Mouse (Mus musculus) heart, embryonic 11.5 days (tissue): ENCODE measurements around the gene Dlx6. TPM values are rescaled to one million over a fixed set of nuclear protein-coding genes. Genes with fewer than 3 reads are reported as not detected.

Experiments used
- ATAC-seq: fragments of 200-750 bp; cut with Nextera tagmentation; replicated peaks from 2 replicates; pipeline ENCODE4 v1.8.0; 2017; ENCODE audit warnings: moderate library complexity; ENCODE audit not compliant: insufficient number of reproducible peaks, low FRiP score, low TSS enrichment
- H3K27ac ChIP-seq: fragments of 300-500 bp; sonication (generic); 2 replicates; pipeline ENCODE4 v1.5.1; 2014; ENCODE audit warnings: mild to moderate bottlenecking, low read depth, low read length
- H3K27me3 ChIP-seq: fragments of 300-500 bp; sonication (generic); 2 replicates; pipeline ENCODE4 v1.6.1; 2014; ENCODE audit warnings: mild to moderate bottlenecking, low read length, mixed read lengths; ENCODE audit not compliant: control insufficient read depth, insufficient read depth
- H3K36me3 ChIP-seq: fragments of 300-500 bp; sonication (generic); 2 replicates; pipeline ENCODE4 v1.6.1; 2014; ENCODE audit warnings: mild to moderate bottlenecking, low read length, moderate library complexity, mixed read lengths; ENCODE audit not compliant: control insufficient read depth, insufficient read depth
- H3K4me1 ChIP-seq: fragments of 300-500 bp; sonication (generic); 2 replicates; pipeline ENCODE4 v1.6.1; 2014; ENCODE audit warnings: low read length; ENCODE audit not compliant: control insufficient read depth, insufficient read depth
- H3K4me2 ChIP-seq: fragments of 300-500 bp; sonication (generic); 2 replicates; pipeline ENCODE4 v1.6.1; 2014; ENCODE audit warnings: mild to moderate bottlenecking, moderate library complexity
- H3K4me3 ChIP-seq: fragments of 300-500 bp; sonication (generic); 2 replicates; pipeline ENCODE4 v1.5.1; 2014; ENCODE audit warnings: low read depth, low read length
- H3K9ac ChIP-seq: fragments of 300-500 bp; sonication (generic); 2 replicates; pipeline ENCODE4 v1.6.1; 2014; ENCODE audit warnings: mild to moderate bottlenecking, low read depth, low read length, moderate library complexity
- H3K9me3 ChIP-seq: fragments of 300-500 bp; sonication (generic); replicated peaks from 2 replicates; pipeline ENCODE4 v1.6.1; 2016; ENCODE audit warnings: low read length; ENCODE audit not compliant: control insufficient read depth
- WGBS: fragments of 180-500 bp; shearing (Covaris S2); extraction: QIAGEN DNeasy Blood & Tissue Kit; methylation state at CpG from one replicate; pipeline ENCODE4 v1.1.7; 2014; ENCODE audit not compliant: insufficient replicate concordance; 5-methylcytosine and 5-hydroxymethylcytosine counted together
- polyA plus RNA-seq: library from polyadenylated mRNA; unstranded; fragments of >200 nt; fragmentation: Nextera tagmentation; extraction: Ambion mirVana; gene quantifications from 2 replicates; pipeline ENCODE4 v1.2.1, GENCODE M21; 2014

Gene Dlx6
- polyA plus RNA-seq, 1 experiment from 2014 or later, result 0.47 TPM

DNA sequence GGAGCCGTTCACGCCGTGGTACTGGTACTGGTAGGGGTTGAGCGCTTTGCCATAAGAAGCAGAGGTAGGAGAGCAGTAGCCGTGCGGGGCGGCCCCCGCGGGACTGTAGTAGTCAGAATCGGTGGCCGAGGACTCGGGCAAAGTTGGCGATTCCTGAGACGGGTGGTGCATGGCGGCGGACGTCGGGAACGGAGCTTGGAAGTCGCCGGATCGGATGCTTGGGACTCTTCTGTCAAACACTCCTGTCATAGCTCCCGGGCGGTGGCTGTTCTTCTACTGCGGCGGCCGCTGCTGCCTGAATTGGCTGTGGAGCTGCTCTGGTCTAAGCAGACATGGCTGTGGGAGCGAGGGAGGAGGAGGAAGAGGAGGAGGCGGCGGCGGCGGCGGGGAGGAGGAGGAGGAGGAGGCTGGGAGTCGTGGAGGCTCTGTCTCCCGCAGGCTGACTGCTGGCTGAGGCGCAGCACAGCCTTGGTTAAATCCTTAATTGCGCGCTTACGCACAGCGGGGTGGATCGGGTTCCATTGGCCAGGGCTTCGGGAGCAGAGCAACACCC, 18.6 kb downstream of the Dlx6 start, which contains the start of gene Dlx5:
Gene Dlx5 (minus strand): TSS at position 448 of the 553 bp plus-strand sequence.
- peak within 1 kb of the TSS; percentile 78 for H3K4me2 ChIP-seq
- WGBS, result under 1% methylated on average over 40 of the region's 42 CpGs
- H3K9ac ChIP-seq, result peak within 1 kb of the TSS; percentile 23; the same call in 1 of the 2 replicates
- peak within 1 kb of the TSS; percentile 55 for H3K4me3 ChIP-seq
- H3K36me3 ChIP-seq, result no peaks in the 10 kb centered on the region
- peaks cover 14% of the 10 kb centered on the region for H3K4me1 ChIP-seq
- 0 out of 2 replicates have a peak, but pooled peaks have one; percentile 29 for ATAC-seq
- peaks cover 71% of the 10 kb centered on the region for H3K27me3 ChIP-seq
- H3K27ac ChIP-seq, result no peak within 1 kb of the TSS
- no peaks in the 10 kb centered on the region for H3K9me3 ChIP-seq

- WGBS, result 3% methylated on average over 10 of the region's 11 CpGs
- Histone ChIP-seq H3K27me3 (peaks cover 68% of the 10 kb centered on the region), H3K9me3 (no peaks in the 10 kb centered on the region), H3K9ac (no peak overlapping the region), H3K4me1 (peaks cover 14% of the 10 kb centered on the region), H3K4me2 (peak overlapping the region; percentile 78), H3K27ac (no peak overlapping the region), H3K36me3 (no peaks in the 10 kb centered on the region), H3K4me3 (peak overlapping the region; percentile 55)
- ATAC-seq, result no peak
These were observed 19.2 kb downstream of the Dlx6 start for GRCm38 (mm10) chr6:6882266-6882797.

DNA sequence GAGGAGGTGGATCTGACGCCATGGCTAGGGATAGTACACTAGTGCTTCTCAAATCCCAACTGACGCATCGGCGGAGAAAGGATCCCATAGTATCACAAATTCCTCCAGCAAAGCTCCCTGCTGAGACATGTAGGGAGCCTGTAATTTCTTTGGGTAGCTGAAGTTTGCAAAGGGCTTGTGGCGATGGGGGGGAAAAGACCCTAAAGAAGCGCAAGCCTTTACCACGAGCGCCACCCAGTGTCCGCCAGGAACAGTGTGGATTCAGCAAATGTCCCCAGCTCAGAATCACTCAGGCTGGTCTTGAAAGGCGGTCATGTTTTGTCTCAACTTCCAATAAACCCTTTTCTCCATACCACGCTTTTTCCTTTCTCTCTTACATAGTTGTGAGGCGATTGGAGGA, 21.8 kb downstream of the Dlx6 start:
- ATAC-seq, result no peak
- Histone ChIP-seq H3K4me1 (peaks cover 11% of the 10 kb centered on the region), H3K27ac (no peak overlapping the region), H3K9ac (no peak overlapping the region), H3K9me3 (no peaks in the 10 kb centered on the region), H3K36me3 (no peaks in the 10 kb centered on the region), H3K4me3 (no peak overlapping the region), H3K4me2 (peak overlapping the region; percentile 29), H3K27me3 (peaks cover 52% of the 10 kb centered on the region)
- WGBS, result 4% methylated on average over 12 of the region's 12 CpGs

GRCm38 (mm10) chr6:6886225-6886624, 23.1 kb downstream of the Dlx6 start:
- Histone ChIP-seq H3K4me1 (peaks cover 3% of the 10 kb centered on the region), H3K36me3 (no peaks in the 10 kb centered on the region), H3K4me2 (no peak overlapping the region), H3K9me3 (no peaks in the 10 kb centered on the region), H3K9ac (no peak overlapping the region), H3K27ac (no peak overlapping the region), H3K4me3 (no peak overlapping the region), H3K27me3 (peaks cover 46% of the 10 kb centered on the region)
- ATAC-seq, result no peak
- WGBS, result 69% methylated on average over 3 of the region's 3 CpGs

GRCm38 (mm10) chr6:6890047-6890446, 26.9 kb downstream of the Dlx6 start:
- ATAC-seq, result no peak
- Histone ChIP-seq H3K9ac (no peak overlapping the region), H3K27ac (no peak overlapping the region), H3K4me3 (no peak overlapping the region), H3K4me1 (no peaks in the 10 kb centered on the region), H3K27me3 (peaks cover 18% of the 10 kb centered on the region), H3K4me2 (no peak overlapping the region), H3K9me3 (no peaks in the 10 kb centered on the region), H3K36me3 (no peaks in the 10 kb centered on the region)
- WGBS, result 55% methylated on average over 6 of the region's 6 CpGs

- no peaks in the 10 kb centered on the region for H3K9me3 ChIP-seq
- WGBS, result 66% methylated on average over 8 of the region's 8 CpGs
- H3K4me2 ChIP-seq, result no peak overlapping the region
- H3K9ac ChIP-seq, result no peak overlapping the region
- H3K27ac ChIP-seq, result no peak overlapping the region
- no peak overlapping the region for H3K4me3 ChIP-seq
- H3K27me3 ChIP-seq, result no peaks in the 10 kb centered on the region
- ATAC-seq, result no peak
- no peaks in the 10 kb centered on the region for H3K4me1 ChIP-seq
- H3K36me3 ChIP-seq, result no peaks in the 10 kb centered on the region
These were observed 46.5 kb downstream of the Dlx6 start for GRCm38 (mm10) chr6:6909586-6909985.

DNA sequence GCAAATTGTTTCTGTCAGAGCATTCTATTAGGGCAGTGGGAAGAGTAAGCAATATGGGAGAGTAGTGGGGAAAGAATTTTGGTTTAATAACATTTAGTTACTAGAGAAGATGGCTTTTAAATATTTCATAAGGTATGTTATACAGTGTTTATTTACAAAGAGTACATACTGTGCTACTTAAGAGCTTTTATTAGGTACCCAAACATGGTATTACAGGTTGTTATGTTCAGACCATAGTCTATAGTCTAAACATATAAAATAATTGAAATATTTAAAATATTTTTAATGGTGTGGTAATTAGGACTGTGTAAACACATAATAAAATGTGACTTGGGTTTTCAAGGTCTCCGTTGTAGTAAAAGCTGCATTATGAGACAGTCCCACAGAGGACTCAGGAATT, 51.2 kb downstream of the Dlx6 start:
- H3K4me1 ChIP-seq, result no peaks in the 10 kb centered on the region
- ATAC-seq, result no peak

DNA sequence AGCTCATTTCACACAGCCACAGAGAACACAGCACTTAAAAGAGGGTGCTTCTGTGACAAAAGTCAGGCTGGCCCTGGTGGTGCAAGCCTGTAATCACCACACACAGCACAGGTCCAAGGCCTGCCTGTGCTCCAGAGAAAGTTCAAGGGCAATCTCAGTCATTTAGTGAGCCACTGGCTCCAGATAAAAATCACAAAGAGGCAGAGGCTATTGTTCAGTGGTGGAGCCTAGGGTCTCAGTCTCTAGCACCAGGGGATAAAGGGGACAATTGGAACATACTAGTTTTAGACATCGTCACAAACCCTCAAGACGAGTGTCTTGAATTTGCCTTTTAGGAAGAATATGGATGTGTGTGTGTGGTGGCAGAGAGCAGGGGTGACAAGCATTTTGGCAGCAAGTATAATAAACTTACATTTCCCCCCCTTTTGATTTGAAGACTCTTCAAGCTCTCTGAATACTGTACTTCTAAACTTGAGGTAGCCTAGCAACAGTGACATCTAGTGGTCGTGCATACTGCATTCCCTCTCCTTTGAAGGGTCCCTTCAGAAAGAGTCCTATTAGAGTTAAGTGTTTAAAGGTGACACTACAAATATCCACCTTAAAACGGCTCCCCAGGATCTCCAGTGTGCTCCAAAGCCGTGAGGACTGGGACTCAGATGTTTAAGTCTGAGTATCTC, 51.9 kb downstream of the Dlx6 start:
- no peaks in the 10 kb centered on the region for H3K4me1 ChIP-seq
- ATAC-seq, result no peak
- no peaks in the 10 kb centered on the region for H3K9me3 ChIP-seq
- H3K9ac ChIP-seq, result no peak overlapping the region
- no peak overlapping the region for H3K27ac ChIP-seq
- H3K4me2 ChIP-seq, result no peak overlapping the region
- no peaks in the 10 kb centered on the region for H3K27me3 ChIP-seq
- no peak overlapping the region for H3K4me3 ChIP-seq
- WGBS, result 35% methylated on average over 5 of the region's 5 CpGs
- H3K36me3 ChIP-seq, result no peaks in the 10 kb centered on the region

More for the DNA sequence above, 51.2 kb downstream of the Dlx6 start:
- no peak overlapping the region for H3K4me2 ChIP-seq
- H3K4me3 ChIP-seq, result no peak overlapping the region
- no peaks in the 10 kb centered on the region for H3K9me3 ChIP-seq
- no peaks in the 10 kb centered on the region for H3K27me3 ChIP-seq
- no peaks in the 10 kb centered on the region for H3K36me3 ChIP-seq
- no peak overlapping the region for H3K27ac ChIP-seq
- WGBS, result 80% methylated on average over 1 of the region's 1 CpGs
- no peak overlapping the region for H3K9ac ChIP-seq
